Mouse (Mus musculus): ENCODE measurements around the gene Gprin3. TPM values are rescaled to one million over a fixed set of nuclear protein-coding genes. Genes with fewer than 3 reads are reported as not detected.
"Not testable (repeated sequence)": the region's sequence is repeated elsewhere in the genome, so short reads cannot be mapped to it uniquely, and the experiment has no call there.

Gprin3 gene
- polyA plus RNA-seq, 1 experiment from 2014 or later: 7.6 TPM

DNA sequence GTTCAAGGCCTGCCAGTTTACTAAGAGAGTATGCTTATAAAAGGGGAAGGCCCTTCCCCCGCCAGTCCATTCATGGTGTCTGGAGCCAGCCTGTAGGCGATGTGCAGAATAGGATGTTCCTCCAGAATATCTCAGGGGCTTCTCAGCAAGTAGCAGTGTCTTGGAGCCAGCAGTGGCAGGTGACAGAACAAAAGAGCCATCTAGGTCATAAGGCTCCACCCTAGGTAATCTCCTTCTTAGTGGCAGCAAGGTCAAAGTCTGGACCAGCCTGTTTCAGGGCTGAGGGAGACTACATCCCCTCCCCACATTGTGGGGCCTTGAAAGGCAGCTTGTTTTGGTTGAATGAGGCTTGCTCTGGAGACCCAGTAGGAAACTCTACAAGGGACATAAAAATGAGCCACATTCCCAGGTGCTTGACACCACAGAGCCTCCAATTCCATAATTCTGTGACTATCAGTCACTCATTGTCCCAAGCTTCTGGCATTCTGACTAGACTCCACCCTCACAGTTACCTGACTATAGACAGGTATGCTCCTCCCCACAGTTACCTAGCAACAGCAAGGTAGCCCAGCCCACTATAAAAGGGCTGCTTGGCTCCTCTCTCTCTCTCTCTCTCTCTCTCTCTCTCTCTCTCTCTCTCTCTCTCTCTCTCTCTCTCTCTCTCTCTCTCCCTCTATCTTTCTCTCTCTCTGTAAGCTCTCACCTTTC, 121.7 kb downstream of the Gprin3 start:
- H3K27ac ChIP-seq; H3K9ac ChIP-seq; H3K4me3 ChIP-seq (replicated peaks; ENCODE audit: low read length); H3K9me3 ChIP-seq (ENCODE audit: control insufficient read depth, low read length); H3K4me2 ChIP-seq (replicated peaks); H3K4me1 ChIP-seq (replicated peaks; ENCODE audit: control insufficient read depth, insufficient read depth, low read length); ATAC-seq (ENCODE audit: low FRiP score); H3K36me3 ChIP-seq (replicated peaks; ENCODE audit: control insufficient read depth, insufficient read depth); H3K27me3 ChIP-seq (ENCODE audit: control insufficient read depth, insufficient read depth, low read length); DNase-seq (ENCODE audit: low spot score): not testable (repeated sequence)
- 95% methylated on average over 2 of the region's 2 CpGs for WGBS

DNA sequence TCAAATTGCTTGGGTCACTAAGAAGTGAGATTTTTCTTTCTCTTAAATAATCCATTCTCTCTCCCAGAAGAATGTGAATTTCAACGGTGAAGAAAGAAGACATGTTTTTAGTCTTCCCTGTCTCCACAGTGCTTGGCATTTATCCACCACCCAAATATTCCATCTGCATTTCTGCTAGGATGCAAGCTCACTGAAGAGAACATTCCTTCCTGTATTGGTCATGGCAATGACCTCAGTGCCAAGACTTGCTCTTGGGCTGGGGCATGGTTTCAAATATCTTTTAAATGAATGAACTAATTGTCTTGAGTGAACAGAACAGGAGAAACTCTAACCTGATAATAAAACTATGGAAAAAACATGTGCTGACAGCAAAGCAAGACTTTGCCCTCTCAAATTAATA, 123.1 kb downstream of the Gprin3 start:
- H3K9ac ChIP-seq: no peak overlapping the region
- no peaks in the 10 kb centered on the region for H3K4me1 ChIP-seq (replicated peaks; ENCODE audit: control insufficient read depth, insufficient read depth, low read length)
- H3K4me3 ChIP-seq (replicated peaks; ENCODE audit: low read length): no peak overlapping the region
- no peak overlapping the region for H3K4me2 ChIP-seq (replicated peaks)
- H3K36me3 ChIP-seq (replicated peaks; ENCODE audit: control insufficient read depth, insufficient read depth): no peaks in the 10 kb centered on the region
- DNase-seq (ENCODE audit: low spot score) (no peak), ATAC-seq (ENCODE audit: low FRiP score) (no peak)
- WGBS: 93% methylated on average over 1 of the region's 1 CpGs
- H3K27ac ChIP-seq: no peak overlapping the region
- H3K27me3 ChIP-seq (ENCODE audit: control insufficient read depth, insufficient read depth, low read length): no peaks in the 10 kb centered on the region
- H3K9me3 ChIP-seq (ENCODE audit: control insufficient read depth, low read length): no peaks in the 10 kb centered on the region

Other genes with a start within 250 kb of the Gprin3 start
- 11.7 and 12.8 TPM in 2 replicates for gene Tigd2, start 217.4 kb downstream of the Gprin3 start, polyA plus RNA-seq (2014; fragmentation: Nextera tagmentation; extraction: Ambion mirVana)

All from hindbrain, embryonic 14.5 days (tissue).